Mouse (Mus musculus): ENCODE measurements around the gene Tdrd12. TPM values are rescaled to one million over a fixed set of nuclear protein-coding genes. Genes with fewer than 3 reads are reported as not detected.

The Tdrd12 gene
- total RNA-seq, 2 experiments from 2014 or later: 0.44 TPM; not detected in 1

DNA sequence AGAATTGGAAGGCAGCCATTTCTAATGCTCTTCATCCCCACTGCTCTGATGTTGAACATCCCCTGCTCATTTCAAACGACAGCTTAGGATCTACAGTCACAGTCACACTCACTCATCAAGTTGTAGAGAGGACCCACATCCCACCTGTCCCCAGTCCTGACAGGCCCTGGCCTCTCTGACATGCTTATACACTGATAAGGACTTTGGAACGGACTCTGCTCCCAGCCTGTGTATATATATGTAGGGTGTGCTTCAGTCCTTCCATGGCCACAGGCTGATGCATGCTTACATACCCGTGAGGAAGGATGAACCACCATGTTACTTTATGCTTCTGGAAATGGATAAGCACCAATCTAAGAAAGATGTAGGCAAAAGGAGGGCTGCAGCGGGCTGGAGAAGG is 76.6 kb downstream of the Tdrd12 start:
- intact Hi-C loops (cut with DNase I): no loop called here
- no peak for DNase-seq

DNA sequence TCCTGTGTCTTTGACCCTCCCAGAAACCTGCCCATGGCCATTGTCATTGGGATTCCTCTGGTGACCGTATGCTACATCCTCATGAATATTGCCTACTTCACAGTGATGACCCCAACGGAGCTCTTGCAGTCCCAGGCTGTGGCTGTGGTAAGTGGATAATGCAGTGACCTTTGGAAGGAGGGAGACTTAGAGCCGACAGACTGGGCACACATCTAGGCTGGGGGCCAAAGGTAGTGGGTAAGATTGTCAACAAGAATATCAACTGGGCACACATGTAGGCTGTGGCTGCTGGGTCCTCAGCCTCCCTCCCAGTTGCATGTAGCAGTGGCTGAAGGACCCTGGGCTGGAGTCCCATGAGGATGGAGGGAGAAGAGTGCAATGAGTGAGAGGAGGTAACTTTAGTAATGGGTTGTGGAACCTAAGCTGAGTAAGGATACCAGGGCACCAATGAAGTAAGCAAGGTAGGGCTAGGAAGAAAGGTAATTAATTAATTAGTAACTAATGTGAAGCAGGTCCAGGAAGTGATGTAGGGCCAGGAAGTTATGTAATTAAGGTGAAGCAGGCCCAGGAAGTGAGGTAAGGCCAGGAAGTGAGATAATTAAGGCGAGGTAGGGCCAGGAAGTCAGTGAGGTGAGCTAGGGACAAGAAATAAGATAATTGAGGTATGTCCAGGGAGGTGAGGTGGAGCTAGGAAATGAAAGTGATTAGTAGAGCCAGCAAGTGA is 81.3 kb downstream of the Tdrd12 start:
- DNase-seq: no peak
- intact Hi-C loops (cut with DNase I): no loop called here

DNA sequence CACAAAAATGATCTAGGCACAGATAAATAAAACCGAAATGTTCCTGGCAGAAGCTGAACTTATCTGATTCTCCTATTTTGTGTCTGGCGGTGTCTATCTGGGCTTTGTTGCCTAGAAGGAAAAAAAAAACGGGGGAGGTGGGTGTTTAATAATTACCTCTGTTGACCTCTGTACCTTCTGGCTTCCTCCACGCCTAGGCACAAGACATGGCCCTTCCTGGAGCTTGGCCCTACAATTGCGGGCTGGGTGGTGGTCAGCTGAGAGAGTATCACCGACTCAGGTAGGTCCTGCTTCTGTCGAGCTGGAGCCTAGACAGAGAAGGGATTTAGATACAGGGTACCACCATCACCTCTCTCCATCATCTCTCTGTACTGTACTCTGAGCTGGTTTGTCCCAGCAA is 88.7 kb downstream of the Tdrd12 start:
- DNase-seq: no peak
- intact Hi-C loops (cut with DNase I): no loop called here

DNA sequence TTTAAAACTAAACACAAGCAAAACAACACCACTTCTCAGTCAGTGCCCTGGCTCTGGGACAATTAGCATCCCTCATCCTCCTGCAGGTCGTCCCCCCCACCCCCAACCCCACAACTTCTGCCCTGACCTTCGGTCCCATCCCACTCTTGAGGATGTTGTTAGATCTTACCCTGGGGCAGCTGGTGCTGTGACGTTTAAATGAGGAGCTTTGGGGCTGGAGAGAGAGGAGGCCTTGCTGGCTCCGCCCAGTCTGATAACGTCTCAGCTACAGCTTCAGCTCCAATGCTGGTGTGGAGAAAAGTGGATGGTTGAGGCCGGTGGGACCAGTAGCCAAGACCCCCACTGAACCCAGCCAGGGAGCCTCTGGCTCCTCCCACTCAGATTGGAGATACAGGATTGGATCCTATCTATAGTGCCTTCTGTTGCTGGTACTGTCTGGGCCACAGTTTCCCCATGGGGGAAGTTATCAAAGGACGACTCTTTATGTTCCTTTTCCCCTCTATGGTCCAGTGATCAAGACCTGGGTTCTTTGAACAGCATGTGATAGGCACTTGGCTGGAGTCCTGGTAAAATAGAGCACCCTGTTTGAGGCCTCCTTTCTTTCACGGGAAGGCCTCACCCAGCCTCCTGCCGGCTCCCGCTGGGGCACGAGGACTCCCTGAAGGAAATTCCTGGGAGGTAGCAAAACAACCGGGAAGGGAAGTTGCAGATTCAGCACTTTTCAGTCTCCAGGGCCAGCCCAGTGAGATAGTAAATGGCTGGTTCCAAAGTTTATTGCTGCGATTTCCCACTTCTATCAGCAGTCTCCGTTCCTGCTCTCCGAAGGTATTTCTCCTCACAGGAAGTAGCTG is 89.3 kb downstream of the Tdrd12 start, which contains the start of gene Slc7a9:
Slc7a9 (plus strand) TSS at position 801 of the 851 bp plus-strand sequence.
- intact Hi-C loops (cut with DNase I): no loop called here
- no peak for DNase-seq

DNA sequence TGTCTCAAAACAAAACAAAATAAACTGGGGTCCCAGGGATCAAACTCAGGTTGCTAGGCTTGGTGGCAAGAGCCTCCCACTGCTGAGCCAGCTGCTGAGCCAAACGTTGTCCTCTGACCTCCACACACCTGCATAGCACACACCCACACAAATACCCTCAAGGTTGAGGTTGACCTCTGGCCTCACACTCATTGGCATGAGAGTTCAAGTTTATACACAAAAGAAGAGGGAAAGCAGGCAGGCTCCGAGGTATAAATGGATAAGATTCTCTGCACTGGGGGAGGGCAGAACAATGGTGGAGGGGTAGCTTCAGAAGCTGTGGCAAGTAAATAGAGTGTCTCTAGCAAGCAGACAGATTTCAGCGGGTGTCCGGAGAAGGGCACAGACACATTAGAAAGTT is 90.0 kb downstream of the Tdrd12 start:
- intact Hi-C loops (cut with DNase I): no loop called here
- no peak for DNase-seq

DNA sequence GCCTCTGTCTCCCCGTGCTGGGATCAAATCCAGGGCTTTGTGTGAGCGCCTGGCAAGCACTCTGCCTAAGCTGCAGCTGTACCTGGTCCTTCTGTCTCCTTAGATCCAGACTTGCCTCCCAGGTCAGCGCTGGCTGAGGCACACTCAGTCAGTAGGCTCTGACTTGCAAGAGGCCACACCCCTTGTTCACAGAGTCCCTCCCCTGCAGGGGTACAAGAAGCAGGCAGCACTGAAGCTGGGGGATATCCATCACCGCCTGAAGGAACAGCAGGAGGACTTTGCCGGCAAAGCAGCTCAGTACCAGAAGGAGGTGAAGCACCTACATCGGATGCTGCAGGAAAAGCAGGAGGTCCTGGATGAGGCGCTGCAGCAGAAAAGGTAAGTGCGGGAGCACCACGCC is 102.3 kb downstream of the Tdrd12 start:
- no peak for DNase-seq
- intact Hi-C loops (cut with DNase I): no loop called here

DNA sequence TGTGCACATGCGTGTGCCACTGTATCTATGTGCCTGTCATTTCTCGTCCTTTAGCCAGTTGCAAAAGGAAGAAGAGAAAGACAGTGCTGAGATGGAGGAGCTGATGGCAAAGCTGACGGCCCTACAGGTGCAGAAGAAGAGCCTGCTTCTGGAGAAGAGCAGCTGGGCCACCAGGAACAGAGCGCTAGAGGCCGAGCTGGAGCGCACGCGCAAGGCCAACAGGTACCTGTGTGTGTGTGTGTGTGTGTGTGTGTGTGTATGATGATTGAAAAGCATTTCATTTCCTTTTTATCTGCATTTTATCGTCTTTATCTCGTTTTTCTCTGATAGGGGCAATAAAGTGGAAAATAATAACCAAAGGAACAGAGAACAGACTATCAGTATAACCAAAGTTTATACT is 109.4 kb downstream of the Tdrd12 start:
- no peak for DNase-seq
- intact Hi-C loops (cut with DNase I): no loop called here

DNA sequence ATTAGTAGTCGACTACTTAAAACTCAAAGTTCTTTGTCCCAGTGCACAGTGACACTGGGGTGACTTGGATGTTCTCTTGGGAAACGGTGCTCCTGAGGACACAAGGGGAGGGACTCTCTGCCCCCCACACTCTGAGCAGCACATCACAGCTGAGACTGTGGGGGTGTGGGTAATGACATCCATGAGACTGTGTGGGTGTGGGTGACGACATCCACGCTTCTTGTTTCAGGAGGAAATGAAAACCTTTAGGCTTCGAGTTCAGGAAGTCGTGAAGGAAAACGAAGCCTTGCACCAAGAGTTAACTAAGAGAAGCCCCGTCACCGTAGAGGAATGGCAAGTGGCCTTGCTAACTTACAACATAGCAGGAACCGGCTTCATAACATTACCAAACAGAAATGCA is 114.5 kb downstream of the Tdrd12 start:
- intact Hi-C loops (cut with DNase I): no loop called here
- DNase-seq: no peak

Other genes with a start within 250 kb of the Tdrd12 start
- gene Gpatch1, start 219.3 kb downstream of the Tdrd12 start, total RNA-seq (2021): 10 to 100 TPM in 1 of 2 experiments, 1 to 10 TPM in 1; 9.6 to 10.4 TPM
- 1 to 10 TPM; 5.0 to 6.0 TPM for gene Rhpn2, start 203.6 kb downstream of the Tdrd12 start, total RNA-seq (2021)
- gene Faap24, start 140.9 kb downstream of the Tdrd12 start, total RNA-seq (2021): 1 to 10 TPM; 1.6 to 2.9 TPM
- 10 to 100 TPM; 14.1 to 15.4 TPM for gene Cep89, start 140.7 kb downstream of the Tdrd12 start, total RNA-seq (2021)
- not detected for gene Slc7a9, start 88.9 kb downstream of the Tdrd12 start, total RNA-seq (2021)
- 10 to 100 TPM; 70.6 to 77.4 TPM for gene Nudt19, start 18.6 kb upstream of the Tdrd12 start, total RNA-seq (2021)
- under 1 TPM; 0.07 TPM for gene Rgs9bp, start 47.8 kb upstream of the Tdrd12 start, total RNA-seq (2021)
- gene Ankrd27, start 48.5 kb upstream of the Tdrd12 start, total RNA-seq (2021): 10 to 100 TPM; 15.6 to 15.8 TPM
- gene Pdcd5, start 109.8 kb upstream of the Tdrd12 start, total RNA-seq (2021): 10 to 100 TPM; 90.2 to 92.2 TPM
- gene Dpy19l3, start 216.7 kb upstream of the Tdrd12 start, total RNA-seq (2021): 1 to 10 TPM; 6.3 to 8.2 TPM